Mouse (Mus musculus) kidney, adult 2 months (tissue): ENCODE results near the gene Ksr2. TPM values are rescaled to one million over a fixed set of nuclear protein-coding genes. Genes with fewer than 3 reads are reported as not detected.

Experiments used
- DNase-seq: peaks from one replicate; pipeline ENCODE4 v3.0.0; 2021
- H3K27ac ChIP-seq: fragments of 200-500 bp; 2 replicates; pipeline ENCODE4 v1.5.1; 2012; ENCODE audit warnings: low read depth, low read length, control low read depth, inconsistent platforms; ENCODE audit not compliant: insufficient read depth
- H3K27me3 ChIP-seq: fragments of 200-500 bp; replicated peaks from 2 replicates; pipeline ENCODE4 v1.6.1; 2012; ENCODE audit warnings: mild to moderate bottlenecking, moderate library complexity, low read length, inconsistent platforms; ENCODE audit not compliant: control insufficient read depth, insufficient read depth
- H3K36me3 ChIP-seq: fragments of 200-500 bp; 2 replicates; pipeline ENCODE4 v1.6.1; 2012; ENCODE audit warnings: mild to moderate bottlenecking, moderate library complexity, low read length, inconsistent platforms; ENCODE audit not compliant: control insufficient read depth, insufficient read depth
- H3K4me1 ChIP-seq: fragments of 200-500 bp; 2 replicates; pipeline ENCODE4 v1.6.1; 2011; ENCODE audit warnings: low read length; ENCODE audit not compliant: control insufficient read depth, insufficient read depth
- H3K4me3 ChIP-seq: fragments of 200-500 bp; 2 replicates; pipeline ENCODE4 v1.5.1; 2011; ENCODE audit warnings: mild to moderate bottlenecking, low read depth, low read length, control low read depth; ENCODE audit not compliant: insufficient read depth
- CTCF ChIP-seq: fragments of 200-500 bp; conservative IDR thresholded peaks from 2 replicates; pipeline ENCODE4 v1.5.1; 2011; ENCODE audit warnings: low read depth, mild to moderate bottlenecking, control low read depth, low read length, moderate library complexity, mixed read lengths; ENCODE audit not compliant: insufficient read depth, insufficient read length
- POLR2A ChIP-seq: fragments of 200-500 bp; IDR thresholded peaks from one replicate; pipeline ENCODE4 v1.6.1; 2011; ENCODE audit warnings: low read depth, low read length, control low read depth
- WGBS: fragments of 180-500 bp; shearing (Covaris S2); methylation state at CpG from one replicate; pipeline ENCODE4 v1.1.7; 2018; 5-methylcytosine and 5-hydroxymethylcytosine counted together
- polyA plus RNA-seq: library from polyadenylated mRNA; depleted of rRNA; stranded (reverse); fragments of >200 nt; gene quantifications from 2 replicates; pipeline ENCODE4 v1.2.3, GENCODE M21; 2012

The Ksr2 gene
- polyA plus RNA-seq, 1 experiment: 1.9 TPM

- Histone ChIP-seq H3K4me1 (no peaks in the 10 kb centered on the region), H3K36me3 (no peaks in the 10 kb centered on the region), H3K27me3 (no peaks in the 10 kb centered on the region), H3K4me3 (no peak overlapping the region), H3K27ac (no peak overlapping the region)
- DNase-seq: no peak
- TF ChIP-seq POLR2A (no peak), CTCF (no peak)
- 45% methylated on average over 6 of the region's 6 CpGs for WGBS
These were observed 376.3 kb downstream of the Ksr2 start for GRCm38 (mm10) chr5:117790071-117790470.

- TF ChIP-seq CTCF (no peak), POLR2A (no peak)
- H3K36me3 ChIP-seq: no peaks in the 10 kb centered on the region
- no peaks in the 10 kb centered on the region for H3K4me1 ChIP-seq
- no peak overlapping the region for H3K4me3 ChIP-seq
- no peaks in the 10 kb centered on the region for H3K27me3 ChIP-seq
- DNase-seq: no peak
- 73% methylated on average over 14 of the region's 14 CpGs for WGBS
- no peak overlapping the region for H3K27ac ChIP-seq
These were observed 378.1 kb downstream of the Ksr2 start for GRCm38 (mm10) chr5:117791875-117792274.

GRCm38 (mm10) chr5:117800849-117801248, 387.0 kb downstream of the Ksr2 start:
- WGBS: 32% methylated on average over 9 of the region's 9 CpGs
- DNase-seq: no peak
- no peak overlapping the region for H3K27ac ChIP-seq
- no peaks in the 10 kb centered on the region for H3K36me3 ChIP-seq
- H3K27me3 ChIP-seq: no peaks in the 10 kb centered on the region
- no peak overlapping the region for H3K4me3 ChIP-seq
- no peak for TF ChIP-seq POLR2A
- TF ChIP-seq CTCF: no peak
- no peaks in the 10 kb centered on the region for H3K4me1 ChIP-seq

GRCm38 (mm10) chr5:117802071-117802521, 388.3 kb downstream of the Ksr2 start:
- no peak for TF ChIP-seq CTCF
- TF ChIP-seq POLR2A: no peak
- H3K4me3 ChIP-seq: no peak overlapping the region
- WGBS: 58% methylated on average over 11 of the region's 11 CpGs
- DNase-seq: no peak
- no peaks in the 10 kb centered on the region for H3K4me1 ChIP-seq
- H3K27ac ChIP-seq: no peak overlapping the region
- H3K27me3 ChIP-seq: no peaks in the 10 kb centered on the region
- H3K36me3 ChIP-seq: no peaks in the 10 kb centered on the region

GRCm38 (mm10) chr5:117803551-117803950, 389.8 kb downstream of the Ksr2 start:
- DNase-seq: no peak

GRCm38 (mm10) chr5:117810930-117811329, 397.1 kb downstream of the Ksr2 start:
- Histone ChIP-seq H3K27ac (no peak overlapping the region), H3K36me3 (no peaks in the 10 kb centered on the region), H3K4me1 (no peaks in the 10 kb centered on the region), H3K27me3 (no peaks in the 10 kb centered on the region), H3K4me3 (no peak overlapping the region)
- WGBS: 88% methylated on average over 7 of the region's 7 CpGs
- DNase-seq: no peak
- TF ChIP-seq POLR2A (no peak), CTCF (no peak)

More at GRCm38 (mm10) chr5:117803551-117803950, 389.8 kb downstream of the Ksr2 start:
- Histone ChIP-seq H3K4me3 (no peak overlapping the region), H3K27me3 (no peaks in the 10 kb centered on the region), H3K4me1 (no peaks in the 10 kb centered on the region), H3K36me3 (no peaks in the 10 kb centered on the region), H3K27ac (no peak overlapping the region)
- TF ChIP-seq POLR2A (no peak), CTCF (no peak)
- WGBS: 56% methylated on average over 7 of the region's 7 CpGs

GRCm38 (mm10) chr5:117818800-117819199, 405.0 kb downstream of the Ksr2 start:
- Histone ChIP-seq H3K4me3 (no peak overlapping the region), H3K4me1 (no peaks in the 10 kb centered on the region), H3K36me3 (no peaks in the 10 kb centered on the region), H3K27me3 (no peaks in the 10 kb centered on the region), H3K27ac (no peak overlapping the region)
- DNase-seq: no peak
- no peak for TF ChIP-seq POLR2A
- no peak for TF ChIP-seq CTCF
- WGBS: 64% methylated on average over 6 of the region's 6 CpGs
